Mouse (Mus musculus): ENCODE measurements at regions not wholly inside any gene's neighbourhood (a gene's known extent, or its start where the extent isn't known, plus 50 kb on each side); places are given as distances from the start of the nearest gene placed in this dataset.

GRCm38 (mm10) chr10:97778531-97778930 is 52.0 kb upstream of the C030005K15Rik start:
- DNase-seq (ENCODE audit: low spot score): no peak

DNA sequence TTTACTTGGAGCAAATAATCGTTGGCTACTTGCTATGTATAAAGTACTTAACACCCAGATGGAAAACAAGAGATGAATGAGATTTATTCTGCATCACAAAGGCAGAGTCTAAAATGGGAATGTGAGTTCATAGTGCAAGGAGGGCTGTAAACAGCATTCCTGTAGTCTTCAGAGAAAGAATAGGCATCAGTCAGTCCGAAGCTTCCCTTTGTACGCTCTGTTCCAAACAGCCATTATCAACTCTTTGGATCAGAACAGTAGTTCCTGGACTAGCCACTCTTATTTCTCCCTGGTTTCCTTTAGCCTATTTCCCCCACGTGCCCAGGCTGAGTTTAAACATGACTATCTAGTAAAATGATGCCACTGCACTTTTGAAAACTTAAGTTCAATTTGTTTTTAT is 52.8 kb upstream of the C030005K15Rik start:
- no peak for DNase-seq (ENCODE audit: low spot score)

- DNase-seq (ENCODE audit: low spot score): no peak
Observed at GRCm38 (mm10) chr10:97793804-97794203, 67.2 kb upstream of the C030005K15Rik start.

DNA sequence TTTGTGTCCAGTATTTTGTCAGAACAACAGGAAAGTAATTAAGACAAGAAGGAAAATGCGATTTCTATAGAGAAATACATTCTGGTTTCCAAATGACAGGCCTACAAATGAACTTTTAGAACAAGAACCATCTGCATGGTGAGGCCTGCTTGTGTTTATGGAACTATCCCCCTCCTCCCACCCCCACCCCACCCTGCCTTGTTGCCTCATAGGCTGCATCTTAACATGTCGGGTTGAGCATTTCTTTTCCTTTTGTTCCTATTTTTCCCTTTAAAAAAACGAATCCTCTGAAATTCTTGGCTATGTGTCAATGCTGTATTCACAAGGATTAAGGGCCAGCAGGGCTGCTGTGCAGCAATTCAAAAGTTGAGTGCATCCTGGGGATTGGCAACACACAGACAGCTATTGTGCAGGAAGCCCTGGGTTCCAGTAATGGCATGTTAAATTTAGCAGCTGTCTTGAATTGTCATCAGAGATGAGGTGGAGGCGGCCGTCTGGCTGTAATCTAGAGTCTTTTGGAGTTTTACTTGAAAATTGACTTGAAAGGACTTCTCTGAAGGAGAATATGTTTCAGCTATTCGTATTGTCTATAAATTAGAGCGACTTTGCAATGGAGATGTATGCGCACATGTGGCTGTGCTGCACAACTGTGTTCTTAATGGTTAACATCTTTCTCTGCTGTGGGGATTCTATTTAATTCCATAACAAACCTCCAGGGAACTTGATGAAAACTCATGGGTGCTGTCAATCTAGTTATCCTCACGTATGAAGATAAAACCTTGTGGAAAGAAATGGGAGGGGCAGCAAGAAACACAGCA is 75.1 kb upstream of the C030005K15Rik start:
- no peak for DNase-seq (ENCODE audit: low spot score)

DNA sequence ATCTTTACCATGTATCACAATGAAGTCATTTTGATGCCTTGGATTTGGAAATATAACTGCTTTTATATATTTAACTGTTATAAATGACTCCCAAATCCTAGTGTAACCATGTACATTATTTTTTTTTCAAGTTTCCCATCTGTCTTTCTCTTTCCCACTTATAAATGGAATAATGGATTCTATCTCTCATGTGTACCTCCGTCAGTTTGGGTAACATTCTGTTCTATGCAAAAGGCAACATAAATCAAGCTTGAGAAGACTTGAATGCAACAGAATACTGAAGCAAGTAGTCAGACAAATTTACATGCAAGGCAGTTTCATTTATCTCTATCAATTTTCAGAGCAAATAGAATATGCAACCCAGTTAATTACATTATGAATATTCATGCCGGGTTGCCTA is 81.4 kb upstream of the C030005K15Rik start:
- no peak for DNase-seq (ENCODE audit: low spot score)

GRCm38 (mm10) chr10:97842574-97842973 is 116.0 kb upstream of the C030005K15Rik start:
- DNase-seq (ENCODE audit: low spot score): no peak

- DNase-seq (ENCODE audit: low spot score): no peak
Observed at GRCm38 (mm10) chr10:97851487-97851886, 124.9 kb upstream of the C030005K15Rik start.

- DNase-seq (ENCODE audit: low spot score): peak; percentile 9
Observed at GRCm38 (mm10) chr10:97877088-97877487, 150.5 kb upstream of the C030005K15Rik start.

- no peak for DNase-seq (ENCODE audit: low spot score)
Observed at GRCm38 (mm10) chr10:97886049-97886448, 159.5 kb upstream of the C030005K15Rik start.

GRCm38 (mm10) chr10:97905793-97906192 is 179.2 kb upstream of the C030005K15Rik start:
- DNase-seq (ENCODE audit: low spot score): no peak

GRCm38 (mm10) chr10:97925568-97925967 is 199.0 kb upstream of the C030005K15Rik start:
- no peak for DNase-seq (ENCODE audit: low spot score)

DNA sequence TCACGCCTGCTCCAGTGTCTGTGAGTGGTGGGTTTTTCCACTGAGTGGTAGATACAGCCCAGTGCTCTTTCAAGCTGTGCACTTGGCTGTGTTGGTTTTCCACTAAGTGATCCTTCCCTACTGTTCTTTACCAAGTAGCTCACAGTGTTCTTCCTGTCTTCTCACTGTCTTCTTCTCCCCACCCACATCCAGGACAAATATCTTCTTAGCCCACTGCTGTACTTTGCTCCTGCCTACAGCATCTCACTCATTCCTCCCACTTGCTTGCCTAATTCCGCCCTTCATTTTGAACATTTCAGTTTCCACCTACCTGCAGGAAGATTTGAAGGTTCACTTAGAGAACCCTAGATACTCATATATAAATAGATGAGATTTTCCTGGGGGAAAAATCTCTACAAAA is 213.8 kb upstream of the C030005K15Rik start:
- DNase-seq (ENCODE audit: low spot score): no peak

DNA sequence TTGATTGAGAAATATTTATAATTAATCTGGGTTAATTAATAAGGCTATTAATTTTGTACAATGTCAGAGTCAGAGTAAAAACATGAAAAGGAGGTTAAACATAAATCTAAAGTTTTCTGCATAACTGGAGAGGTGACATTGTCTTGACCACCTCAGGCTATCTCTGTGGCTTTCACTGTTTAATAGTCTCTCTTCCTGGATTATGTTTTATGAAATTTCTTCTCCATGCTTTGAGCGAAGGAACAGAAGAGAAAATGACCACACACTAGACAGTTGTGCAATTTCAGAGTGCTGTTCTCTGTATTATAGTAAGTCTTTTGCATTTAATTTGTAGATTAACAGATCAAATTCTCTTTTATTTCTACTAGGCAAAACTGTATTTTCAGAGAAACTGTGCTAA is 239.3 kb upstream of the C030005K15Rik start:
- no peak for DNase-seq (ENCODE audit: low spot score)

- DNase-seq (ENCODE audit: low spot score): no peak
Observed at GRCm38 (mm10) chr10:97966931-97967330, 240.4 kb upstream of the C030005K15Rik start.

- no peak for DNase-seq (ENCODE audit: low spot score)
Observed at GRCm38 (mm10) chr10:98007037-98007436, 280.5 kb upstream of the C030005K15Rik start.

- DNase-seq (ENCODE audit: low spot score): no peak
Observed at GRCm38 (mm10) chr10:98008355-98008754, 281.8 kb upstream of the C030005K15Rik start.

GRCm38 (mm10) chr10:98012916-98013315 is 286.4 kb upstream of the C030005K15Rik start:
- DNase-seq (ENCODE audit: low spot score): no peak

- DNase-seq (ENCODE audit: low spot score): no peak
Observed at GRCm38 (mm10) chr10:98014985-98015902, 288.7 kb upstream of the C030005K15Rik start.

- DNase-seq (ENCODE audit: low spot score): no peak
Observed at GRCm38 (mm10) chr10:98016596-98017304, 290.2 kb upstream of the C030005K15Rik start.

GRCm38 (mm10) chr10:98029124-98029523 is 302.6 kb upstream of the C030005K15Rik start:
- no peak for DNase-seq (ENCODE audit: low spot score)

DNA sequence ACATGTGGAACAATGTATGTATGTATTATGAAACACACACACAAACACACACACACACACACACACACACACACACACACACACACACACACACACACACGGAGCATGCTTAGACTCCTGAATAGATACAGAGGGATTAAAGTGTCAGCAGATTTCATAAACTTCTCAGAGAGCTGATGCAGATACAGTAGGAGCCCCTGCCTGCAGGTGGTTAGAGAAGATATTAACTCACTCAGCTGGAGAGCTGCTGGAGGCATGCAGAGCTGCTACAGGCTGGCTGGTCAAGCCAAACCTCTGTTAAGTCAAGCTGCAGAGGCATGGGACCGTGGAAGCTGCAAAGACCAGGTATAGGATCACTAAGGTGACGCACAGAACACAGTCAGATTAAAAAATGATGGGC is 303.1 kb upstream of the C030005K15Rik start:
- DNase-seq (ENCODE audit: low spot score): no peak

DNA sequence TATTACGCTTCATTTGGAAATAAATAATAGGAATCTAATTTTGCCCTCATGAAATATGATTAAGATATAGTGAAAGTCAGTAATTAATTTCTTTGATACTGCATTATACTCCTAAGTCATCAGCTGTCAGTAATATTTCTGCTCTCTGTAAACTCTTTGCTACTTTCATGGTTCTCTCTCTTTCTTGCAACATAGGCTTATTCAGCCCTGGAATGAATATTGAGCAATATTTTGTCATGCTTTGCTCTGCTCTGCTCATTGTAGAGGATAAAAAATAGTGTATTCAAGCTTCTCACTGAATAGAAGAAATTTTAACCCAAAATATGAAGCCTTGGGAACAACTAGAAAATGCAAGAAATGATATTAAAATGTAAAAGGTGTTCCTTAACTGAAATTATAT is 306.1 kb upstream of the C030005K15Rik start:
- DNase-seq (ENCODE audit: low spot score): no peak
